Mouse (Mus musculus): ENCODE results near the gene Mtfr2. TPM values are rescaled to one million over a fixed set of nuclear protein-coding genes. Genes with fewer than 3 reads are reported as not detected.

Gene Mtfr2
- polyA plus RNA-seq, 1 experiment from 2014 or later: 2.4 TPM

DNA sequence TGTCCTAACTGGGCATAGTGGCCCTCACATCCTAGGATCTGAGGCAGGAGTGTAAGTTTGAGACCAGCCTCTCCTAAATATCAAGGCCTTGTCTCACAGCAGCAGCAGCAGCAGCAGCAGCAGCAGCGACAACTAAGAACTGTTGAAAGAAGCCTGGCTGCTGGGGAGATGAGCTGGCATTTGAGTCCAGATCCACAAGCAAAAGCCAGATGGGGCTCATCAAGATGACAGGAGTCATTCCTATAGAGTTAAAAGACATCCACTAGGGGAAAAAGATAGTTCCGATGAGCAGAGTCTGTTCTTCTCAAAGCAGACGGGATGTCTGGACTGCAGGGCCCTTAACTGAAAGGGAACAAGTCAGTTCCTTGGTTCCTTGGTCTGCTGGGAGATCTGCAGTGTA, 60.8 kb downstream of the Mtfr2 start:
- WGBS: 37% methylated on average over 3 of the region's 3 CpGs
- Histone ChIP-seq H3K9ac (no peak overlapping the region), H3K4me2 (no peak overlapping the region), H3K27me3 (replicated peaks) (no peaks in the 10 kb centered on the region), H3K27ac (ENCODE audit: poor library complexity, severe bottlenecking) (peak overlapping the region; percentile 58), H3K4me1 (replicated peaks) (peaks cover 21% of the 10 kb centered on the region), H3K4me3 (no peak overlapping the region), H3K9me3 (replicated peaks) (no peaks in the 10 kb centered on the region), H3K36me3 (peaks cover 44% of the 10 kb centered on the region)
- ATAC-seq (ENCODE audit: insufficient number of reproducible peaks, low FRiP score): no peak

DNA sequence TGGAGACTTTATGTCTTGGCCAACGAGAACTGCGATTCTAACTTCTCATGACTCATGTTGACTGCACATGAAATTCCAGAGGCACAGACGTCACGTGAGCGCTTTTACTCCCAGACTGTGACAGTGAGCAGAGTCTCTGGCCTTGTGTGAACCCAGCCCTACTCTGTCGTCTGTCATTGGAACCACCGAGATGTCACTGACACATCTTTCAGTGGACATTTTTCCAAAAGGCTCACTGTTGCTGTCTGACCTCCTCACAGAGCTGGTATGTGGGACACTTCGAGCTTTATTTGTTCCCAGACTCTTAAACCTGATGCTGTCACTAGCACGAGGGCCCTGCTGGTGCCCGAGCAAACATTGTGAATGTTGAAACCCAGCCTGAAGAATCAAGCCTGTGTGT, 61.6 kb downstream of the Mtfr2 start:
- Histone ChIP-seq H3K9ac (no peak overlapping the region; the same call in 1 of the 2 replicates), H3K9me3 (replicated peaks) (no peaks in the 10 kb centered on the region), H3K27me3 (replicated peaks) (no peaks in the 10 kb centered on the region), H3K4me2 (no peak overlapping the region), H3K4me1 (replicated peaks) (peaks cover 21% of the 10 kb centered on the region), H3K36me3 (peaks cover 47% of the 10 kb centered on the region), H3K4me3 (no peak overlapping the region), H3K27ac (ENCODE audit: poor library complexity, severe bottlenecking) (peak overlapping the region; percentile 58)
- peak; percentile 72 for ATAC-seq (ENCODE audit: insufficient number of reproducible peaks, low FRiP score)
- 26% methylated on average over 10 of the region's 10 CpGs for WGBS

Other genes with a start within 250 kb of the Mtfr2 start
- 7.4 and 8.3 TPM in 2 replicates for gene Map7, start 199.3 kb upstream of the Mtfr2 start, polyA plus RNA-seq (2016; fragmentation: Nextera tagmentation; extraction: Ambion mirVana)
- 94.4 and 98.8 TPM in 2 replicates for gene Bclaf1, start 35.3 kb upstream of the Mtfr2 start, polyA plus RNA-seq (2016; fragmentation: Nextera tagmentation; extraction: Ambion mirVana)